Mouse (Mus musculus) ovary, postnatal 14 days (tissue): Measurements from ENCODE around the gene Coq7.

Source experiments
- DNase-seq: peaks from one replicate; pipeline ENCODE4 v3.0.0; 2022; ENCODE audit warnings: low spot score

Coq7 gene

DNA sequence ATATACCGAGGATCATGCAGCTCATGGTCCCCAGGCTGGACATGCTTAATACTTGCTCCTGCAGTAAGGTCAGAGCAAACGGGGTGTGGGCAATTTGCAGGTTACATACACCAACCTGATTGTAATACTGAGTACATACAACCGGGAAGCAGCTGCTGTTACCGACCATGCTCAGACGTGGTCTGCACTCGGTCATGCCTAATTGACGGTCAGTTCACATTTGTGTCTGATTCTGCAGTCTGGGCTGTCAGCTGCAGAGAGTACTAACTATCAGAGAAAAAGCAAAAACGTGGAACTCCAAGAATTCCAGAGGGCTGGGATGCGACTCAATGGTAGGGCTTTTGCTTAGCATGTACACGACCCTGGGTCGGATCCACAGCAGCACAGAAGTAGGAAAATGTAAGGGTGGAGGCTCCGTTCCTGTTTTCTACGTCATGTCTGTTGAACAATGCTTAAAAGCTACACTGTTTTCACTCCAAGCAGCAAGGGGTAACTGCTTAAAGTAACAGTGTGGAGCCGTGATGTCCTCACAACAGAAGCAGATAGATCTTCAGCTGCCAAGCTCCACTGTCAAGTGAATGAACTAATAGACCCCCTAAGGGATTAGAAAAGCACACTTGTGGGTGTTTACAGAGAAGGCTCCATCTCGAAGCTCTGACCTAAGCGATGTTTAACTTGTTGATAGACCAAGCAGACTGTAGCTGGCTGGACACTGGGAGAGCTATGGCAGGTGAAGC is 71.6 kb downstream of the Coq7 start:
- no peak for DNase-seq
